Mouse (Mus musculus) small intestine, adult 2 months (tissue): ENCODE measurements around the gene Catspere2.

ENCODE experiments used
- CTCF ChIP-seq: fragments of 200-500 bp; IDR thresholded peaks from 2 replicates; pipeline ENCODE4 v1.5.1; 2012; ENCODE audit warnings: low read depth, mild to moderate bottlenecking, control low read depth, inconsistent platforms, low read length, moderate library complexity, mixed read lengths; ENCODE audit not compliant: insufficient replicate concordance, insufficient read length; ENCODE audit errors: extremely low read depth
- POLR2A ChIP-seq: fragments of 200-500 bp; IDR thresholded peaks from 2 replicates; pipeline ENCODE4 v1.6.1; 2012; ENCODE audit warnings: low read depth, mild to moderate bottlenecking, control low read depth, inconsistent platforms, low read length, moderate library complexity

DNA sequence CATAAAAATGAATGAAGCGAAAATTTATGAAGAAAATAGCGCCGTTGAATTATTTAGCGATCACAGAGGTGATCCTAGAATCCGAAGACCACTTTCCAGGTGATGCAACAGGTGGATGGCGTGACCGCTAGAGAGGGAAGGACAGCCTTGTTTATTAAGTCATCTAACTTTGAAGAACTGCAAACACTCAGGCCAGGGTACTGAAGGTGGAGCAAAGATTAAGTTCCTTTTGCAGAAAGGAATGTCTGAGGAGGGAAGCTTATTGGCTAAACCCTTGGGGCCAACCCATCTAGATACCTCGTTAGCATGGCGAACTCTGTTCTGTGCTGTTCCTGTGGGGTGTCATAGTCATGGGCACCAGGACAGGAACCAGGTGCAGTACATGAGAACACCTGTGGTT is 983 bp downstream of the Catspere2 start:
- TF ChIP-seq CTCF (no peak), POLR2A (no peak)
